Mouse (Mus musculus) ES-Bruce4 (cell line): ENCODE measurements at regions not wholly inside any gene's neighbourhood (a gene's known extent, or its start where the extent isn't known, plus 50 kb on each side); places are given as distances from the start of the nearest gene placed in this dataset.

Experiments
- H3K27ac ChIP-seq: 2 replicates; pipeline ENCODE4 v1.5.1; 2012; ENCODE audit warnings: low read length, inconsistent platforms; ENCODE audit not compliant: insufficient read depth
- H3K27me3 ChIP-seq: 2 replicates; pipeline ENCODE4 v1.6.1; 2012; ENCODE audit warnings: mild to moderate bottlenecking, low read length, inconsistent platforms; ENCODE audit not compliant: control insufficient read depth, poor library complexity, insufficient read depth, severe bottlenecking
- H3K36me3 ChIP-seq: 2 replicates; pipeline ENCODE4 v1.6.1; 2012; ENCODE audit warnings: inconsistent platforms, mild to moderate bottlenecking, low read length, moderate library complexity; ENCODE audit not compliant: control insufficient read depth, poor library complexity, insufficient read depth, severe bottlenecking
- H3K4me1 ChIP-seq: one replicate; pipeline ENCODE4 v1.8.1; 2011; ENCODE audit warnings: low read length; ENCODE audit not compliant: control insufficient read depth, insufficient read depth
- H3K4me3 ChIP-seq: 2 replicates; pipeline ENCODE4 v1.5.1; 2011; ENCODE audit warnings: low read depth, mild to moderate bottlenecking, low read length
- H3K9ac ChIP-seq: 2 replicates; pipeline ENCODE4 v1.6.1; 2012; ENCODE audit warnings: low read depth, mild to moderate bottlenecking, inconsistent platforms; ENCODE audit not compliant: poor library complexity, severe bottlenecking
- H3K9me3 ChIP-seq: replicated peaks from 2 replicates; pipeline ENCODE4 v1.6.1; 2012; ENCODE audit warnings: mild to moderate bottlenecking, low read length, inconsistent platforms; ENCODE audit not compliant: control insufficient read depth, poor library complexity, insufficient read depth, severe bottlenecking
- CTCF ChIP-seq: IDR thresholded peaks from one replicate; pipeline ENCODE4 v1.8.1; 2011; ENCODE audit warnings: low read depth, low read length
- EP300 ChIP-seq: IDR thresholded peaks from 2 replicates; pipeline ENCODE4 v1.6.1; 2011; ENCODE audit warnings: low read depth, low read length; ENCODE audit not compliant: insufficient read depth
- POLR2A ChIP-seq: IDR thresholded peaks from one replicate; pipeline ENCODE4 v1.8.1; 2011; ENCODE audit warnings: low read length; ENCODE audit not compliant: insufficient read depth

GRCm38 (mm10) chr12:17601245-17602023, 56.8 kb downstream of the Odc1 start:
- H3K9me3 ChIP-seq = no peaks in the 10 kb centered on the region
- no peak for TF ChIP-seq POLR2A
- no peak for TF ChIP-seq EP300
- no peak for TF ChIP-seq CTCF
- no peaks in the 10 kb centered on the region for H3K4me1 ChIP-seq
- H3K27ac ChIP-seq = no peak overlapping the region
- peaks cover 1% of the 10 kb centered on the region for H3K27me3 ChIP-seq
- H3K4me3 ChIP-seq = no peak overlapping the region
- H3K9ac ChIP-seq = no peak overlapping the region
- no peaks in the 10 kb centered on the region for H3K36me3 ChIP-seq

GRCm38 (mm10) chr12:17603576-17603975, 59.0 kb downstream of the Odc1 start:
- Histone ChIP-seq H3K27me3 (peaks cover 1% of the 10 kb centered on the region), H3K4me3 (no peak overlapping the region), H3K36me3 (no peaks in the 10 kb centered on the region), H3K27ac (no peak overlapping the region), H3K9ac (no peak overlapping the region), H3K4me1 (no peaks in the 10 kb centered on the region), H3K9me3 (no peaks in the 10 kb centered on the region)
- TF ChIP-seq CTCF (no peak), EP300 (no peak), POLR2A (no peak)

GRCm38 (mm10) chr12:17610384-17610783, 65.8 kb downstream of the Odc1 start:
- Histone ChIP-seq H3K9me3 (no peaks in the 10 kb centered on the region), H3K36me3 (no peaks in the 10 kb centered on the region), H3K27me3 (no peaks in the 10 kb centered on the region), H3K27ac (no peak overlapping the region), H3K4me3 (no peak overlapping the region), H3K9ac (no peak overlapping the region), H3K4me1 (no peaks in the 10 kb centered on the region)
- TF ChIP-seq POLR2A = no peak
- TF ChIP-seq EP300 = no peak
- no peak for TF ChIP-seq CTCF

GRCm38 (mm10) chr12:17611988-17612387, 67.4 kb downstream of the Odc1 start:
- Histone ChIP-seq H3K36me3 (no peaks in the 10 kb centered on the region), H3K4me3 (no peak overlapping the region), H3K27me3 (no peaks in the 10 kb centered on the region), H3K9ac (no peak overlapping the region), H3K4me1 (no peaks in the 10 kb centered on the region), H3K9me3 (no peaks in the 10 kb centered on the region), H3K27ac (no peak overlapping the region)
- TF ChIP-seq POLR2A (no peak), CTCF (no peak), EP300 (no peak)

GRCm38 (mm10) chr12:17618300-17618699, 72.4 kb upstream of the Hpcal1 start:
- Histone ChIP-seq H3K27me3 (no peaks in the 10 kb centered on the region), H3K27ac (no peak overlapping the region), H3K36me3 (no peaks in the 10 kb centered on the region), H3K9me3 (no peaks in the 10 kb centered on the region), H3K9ac (no peak overlapping the region), H3K4me3 (no peak overlapping the region), H3K4me1 (no peaks in the 10 kb centered on the region)
- no peak for TF ChIP-seq CTCF
- TF ChIP-seq EP300 = no peak
- TF ChIP-seq POLR2A = no peak

GRCm38 (mm10) chr12:17620226-17620625, 70.4 kb upstream of the Hpcal1 start:
- no peaks in the 10 kb centered on the region for H3K36me3 ChIP-seq
- H3K4me1 ChIP-seq = no peaks in the 10 kb centered on the region
- no peak overlapping the region for H3K27ac ChIP-seq
- no peak overlapping the region for H3K4me3 ChIP-seq
- no peaks in the 10 kb centered on the region for H3K9me3 ChIP-seq
- TF ChIP-seq POLR2A (no peak), CTCF (no peak), EP300 (no peak)
- no peak overlapping the region for H3K9ac ChIP-seq
- H3K27me3 ChIP-seq = no peaks in the 10 kb centered on the region
